Mouse (Mus musculus) gastrocnemius, adult 2 months (tissue): ENCODE measurements around the gene Alpl. TPM values are rescaled to one million over a fixed set of nuclear protein-coding genes. Genes with fewer than 3 reads are reported as not detected.

Source experiments
- DNase-seq: peaks from one replicate; pipeline ENCODE4 v3.0.0; 2022
- H3K27ac ChIP-seq: fragments of 200-600 bp; 2 replicates; pipeline ENCODE4 v1.8.1; 2022; ENCODE audit warnings: mild to moderate bottlenecking
- H3K4me3 ChIP-seq: fragments of 200-600 bp; 2 replicates; pipeline ENCODE4 v1.8.1; 2022; ENCODE audit warnings: mild to moderate bottlenecking, moderate library complexity
- CTCF ChIP-seq: fragments of 200-600 bp; IDR thresholded peaks from 2 replicates; pipeline ENCODE4 v1.8.1; 2022; ENCODE audit warnings: antibody characterized with exemption, mild to moderate bottlenecking, moderate library complexity
- intact Hi-C: fragments of 180-260 bp; cut with DNase I; formaldehyde crosslinking; loops from one replicate; pipeline ENCODE4 v1.15.1; 2025
- total RNA-seq, 2 experiments: library from RNA; stranded (reverse); gene quantifications; 2 replicates each; pipeline ENCODE4 v1.2.3; 2021

Gene Alpl
- total RNA-seq, 2 experiments from 2014 or later: 10.3 to 42.2 TPM

GRCm38 (mm10) chr4:137739151-137739923 lies 56.8 kb downstream of the Alpl start:
- Histone ChIP-seq H3K4me3 (no peak overlapping the region), H3K27ac (no peak overlapping the region)
- intact Hi-C loops: no loop called here
- no peak for DNase-seq
- no peak for TF ChIP-seq CTCF

- H3K4me3 ChIP-seq: no peak overlapping the region
- no peak overlapping the region for H3K27ac ChIP-seq
- intact Hi-C loops: no loop called here
Observed at GRCm38 (mm10) chr4:137737760-137738159, 58.4 kb downstream of the Alpl start.

GRCm38 (mm10) chr4:137736220-137736701 lies 59.9 kb downstream of the Alpl start:
- Histone ChIP-seq H3K4me3 (no peak overlapping the region), H3K27ac (no peak overlapping the region)
- DNase-seq: no peak
- intact Hi-C loops: no loop called here
- TF ChIP-seq CTCF: no peak

More at GRCm38 (mm10) chr4:137737760-137738159, 58.4 kb downstream of the Alpl start:
- no peak for TF ChIP-seq CTCF
- DNase-seq: no peak

- no peak overlapping the region for H3K27ac ChIP-seq
- intact Hi-C loops: no loop called here
- no peak for TF ChIP-seq CTCF
- no peak overlapping the region for H3K4me3 ChIP-seq
- DNase-seq: no peak
Observed at GRCm38 (mm10) chr4:137733459-137733858, 62.7 kb downstream of the Alpl start.

- H3K27ac ChIP-seq: no peak overlapping the region
- intact Hi-C loops: no loop called here
- no peak overlapping the region for H3K4me3 ChIP-seq
- TF ChIP-seq CTCF: no peak
- no peak for DNase-seq
Observed at GRCm38 (mm10) chr4:137732962-137733361, 63.2 kb downstream of the Alpl start.

GRCm38 (mm10) chr4:137732361-137732760 lies 63.8 kb downstream of the Alpl start:
- H3K27ac ChIP-seq: no peak overlapping the region
- TF ChIP-seq CTCF: no peak
- intact Hi-C loops: no loop called here

GRCm38 (mm10) chr4:137731891-137732290 lies 64.3 kb downstream of the Alpl start:
- H3K27ac ChIP-seq: no peak overlapping the region
- H3K4me3 ChIP-seq: no peak overlapping the region
- intact Hi-C loops: loop anchor here (2.0 kb wide), 2 partner anchors 105 to 221 kb away; no protein-coding TSS in a partner anchor
- TF ChIP-seq CTCF: no peak
- DNase-seq: no peak

More at GRCm38 (mm10) chr4:137732361-137732760, 63.8 kb downstream of the Alpl start:
- DNase-seq: no peak
- no peak overlapping the region for H3K4me3 ChIP-seq

- TF ChIP-seq CTCF: no peak
- Histone ChIP-seq H3K4me3 (no peak overlapping the region), H3K27ac (no peak overlapping the region)
- intact Hi-C loops: loop anchor here (1.0 to 2.0 kb wide), 3 partner anchors 66 to 222 kb away; partner anchors contain the start of gene Alpl
- DNase-seq: no peak
Observed at GRCm38 (mm10) chr4:137730757-137731156, 65.4 kb downstream of the Alpl start.

GRCm38 (mm10) chr4:137730134-137730533 lies 66.0 kb downstream of the Alpl start:
- intact Hi-C loops: loop anchor here (1.0 to 2.0 kb wide), 3 partner anchors 66 to 223 kb away; partner anchors contain the start of gene Alpl
- peak; percentile 92 for TF ChIP-seq CTCF
- H3K4me3 ChIP-seq: no peak overlapping the region
- no peak overlapping the region for H3K27ac ChIP-seq
- DNase-seq: peak; percentile 90

GRCm38 (mm10) chr4:137729155-137729855 lies 66.9 kb downstream of the Alpl start:
- intact Hi-C loops: no loop called here

GRCm38 (mm10) chr4:137728399-137729154 lies 67.6 kb downstream of the Alpl start:
- peak; percentile 52 for DNase-seq
- no peak for TF ChIP-seq CTCF
- intact Hi-C loops: no loop called here
- no peak overlapping the region for H3K4me3 ChIP-seq
- H3K27ac ChIP-seq: no peak overlapping the region

More at GRCm38 (mm10) chr4:137729155-137729855, 66.9 kb downstream of the Alpl start:
- Histone ChIP-seq H3K27ac (no peak overlapping the region), H3K4me3 (no peak overlapping the region)
- no peak for DNase-seq
- TF ChIP-seq CTCF: no peak

GRCm38 (mm10) chr4:137727506-137728187 lies 68.5 kb downstream of the Alpl start:
- H3K27ac ChIP-seq: no peak overlapping the region
- H3K4me3 ChIP-seq: no peak overlapping the region
- peak; percentile 43 for DNase-seq
- intact Hi-C loops: no loop called here
- TF ChIP-seq CTCF: no peak
